Mouse (Mus musculus) skeletal muscle tissue, adult 2 months (tissue): Measurements from ENCODE around the gene Fancl.

Experiments
- DNase-seq: peaks from one replicate; pipeline ENCODE4 v3.0.0-alpha.2; 2012; ENCODE audit warnings: low read depth, low spot score

The Fancl gene

DNA sequence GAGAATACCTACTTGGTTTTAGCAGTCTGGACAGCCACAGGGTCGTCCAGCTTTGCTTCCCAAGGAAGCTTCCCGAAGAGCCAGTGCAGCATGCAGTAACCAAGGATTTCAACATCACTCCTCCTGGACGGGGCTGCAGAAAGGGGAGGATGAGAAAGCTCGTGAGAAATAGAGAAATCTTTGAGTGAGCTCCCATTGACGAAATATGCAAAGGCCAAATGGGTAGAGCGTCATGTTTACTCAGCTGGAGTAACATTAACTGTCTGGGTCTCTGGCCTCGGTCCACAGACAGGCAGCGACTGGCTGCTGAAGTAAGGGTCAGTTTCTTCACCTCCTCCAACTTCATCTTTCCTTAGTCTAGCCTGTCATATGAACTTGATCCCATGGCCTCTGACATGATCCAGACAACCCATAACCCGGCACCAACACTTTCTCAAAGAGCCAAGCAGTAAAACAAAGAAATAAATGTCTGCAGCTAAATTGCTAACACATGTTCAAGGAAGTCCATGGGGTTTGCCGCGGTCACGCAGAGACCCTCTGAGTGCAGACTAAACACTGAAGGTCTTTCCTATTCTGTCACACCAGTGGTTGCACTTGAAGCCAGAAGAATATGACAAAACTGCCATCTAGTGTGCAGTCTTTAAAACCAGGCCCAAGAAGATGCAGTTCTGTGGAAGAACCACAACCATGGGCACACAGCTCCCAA is 104.0 kb downstream of the Fancl start:
- peak; percentile 8 for DNase-seq

DNA sequence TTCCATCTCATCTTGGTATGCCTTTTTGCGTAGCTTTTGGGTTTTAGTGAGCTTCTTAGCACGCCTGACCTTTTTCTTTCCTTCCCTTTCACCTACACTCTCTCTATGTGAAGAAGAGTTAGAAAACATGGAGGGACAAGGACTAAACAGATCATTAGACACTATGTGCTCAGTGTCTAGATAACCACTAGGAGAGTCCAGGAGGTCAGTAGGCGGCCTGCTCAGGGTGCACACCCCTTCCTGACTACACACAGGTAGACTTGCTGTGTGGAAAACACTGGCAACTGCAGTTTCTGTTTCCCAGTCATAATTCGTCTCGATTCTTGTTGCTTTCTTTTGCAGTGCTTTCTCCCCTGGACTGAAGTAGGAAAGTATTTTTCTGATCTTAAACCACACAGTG is 110.0 kb downstream of the Fancl start:
- no peak for DNase-seq

DNA sequence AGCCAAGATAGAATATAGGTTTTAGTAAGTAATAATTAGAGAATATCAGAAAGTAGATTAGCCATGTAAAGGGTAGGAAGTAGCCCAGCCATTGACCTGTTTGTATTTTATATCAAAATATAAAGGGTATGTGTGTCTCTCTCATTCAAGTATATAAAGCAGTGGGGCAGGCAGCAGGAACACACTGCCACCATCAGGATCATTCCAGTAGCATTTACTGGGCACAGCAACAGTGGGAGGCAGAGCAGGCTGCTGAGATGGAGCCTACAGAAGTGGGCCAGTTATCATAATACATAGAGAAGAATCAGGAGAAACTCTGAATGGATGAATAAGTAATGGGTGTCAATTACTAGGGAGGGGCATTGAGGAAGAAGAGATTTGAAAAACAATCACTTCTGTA is 127.7 kb downstream of the Fancl start:
- DNase-seq, result no peak

DNA sequence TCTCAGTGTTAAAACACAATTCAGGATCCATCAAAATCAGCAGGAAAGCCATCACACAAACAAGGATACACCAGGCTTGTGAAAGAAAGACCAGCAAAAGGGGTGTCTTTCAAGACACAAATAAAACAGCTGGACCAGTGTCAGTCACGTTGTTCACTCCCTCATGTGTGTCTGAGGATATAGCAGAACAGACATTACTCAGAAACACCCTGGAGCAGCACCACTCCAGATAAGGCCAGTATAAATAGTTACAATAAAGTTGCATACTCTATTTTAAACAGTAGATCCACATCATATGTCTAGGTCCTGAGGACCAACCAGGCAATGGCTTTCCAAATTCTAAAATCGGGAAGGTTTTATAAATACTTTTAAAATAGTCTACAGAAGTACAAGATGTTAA is 130.2 kb downstream of the Fancl start:
- DNase-seq, result no peak

DNA sequence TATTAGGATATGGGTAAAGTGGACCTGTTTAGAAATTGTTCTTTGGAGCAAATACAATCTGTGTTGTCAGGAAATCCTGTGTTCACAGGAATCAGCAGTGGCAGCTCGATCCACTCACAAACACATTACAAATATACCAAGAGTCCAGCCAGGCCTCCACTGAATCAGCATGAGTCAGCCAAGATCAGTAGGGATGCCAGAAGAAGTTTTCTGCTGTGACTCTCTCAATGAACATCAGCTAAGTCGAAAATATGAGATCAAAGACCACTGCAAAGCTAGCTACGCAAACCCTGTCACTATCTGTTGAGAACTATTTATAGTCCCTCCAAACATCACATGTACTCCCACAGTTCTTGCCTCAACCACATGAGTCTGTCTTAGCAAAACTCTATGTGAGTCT is 133.1 kb downstream of the Fancl start:
- no peak for DNase-seq
